Mouse (Mus musculus): Measurements from ENCODE around the gene Nudt4.

DNA sequence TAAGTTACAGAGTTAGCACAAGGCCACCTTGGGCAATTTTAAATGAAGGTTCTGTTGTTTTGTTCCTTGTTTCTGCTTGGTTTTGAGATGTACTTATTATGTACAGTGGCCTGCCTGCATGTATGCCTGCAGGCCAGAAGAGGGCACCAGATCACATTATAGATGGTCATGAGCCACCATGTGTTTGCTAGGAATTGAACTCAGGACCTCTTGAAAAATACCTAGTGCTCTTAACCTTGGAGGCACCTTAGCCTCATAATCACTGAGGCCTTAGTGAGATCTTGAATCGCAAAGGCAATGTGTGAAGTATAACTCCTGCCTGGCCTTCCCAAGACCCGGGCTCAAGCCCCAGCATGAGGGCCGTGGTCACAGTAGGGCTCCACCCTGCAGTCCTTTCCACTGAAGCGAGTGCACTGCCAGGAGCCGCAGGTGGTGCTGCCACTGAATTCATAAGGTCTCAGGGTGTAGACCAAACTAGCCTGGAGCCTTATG lies 6.6 kb downstream of the Nudt4 start:
- TF ChIP-seq CTCF (IDR thresholded peaks at IDR 0.05; ENCODE audit: low read depth) (peak; percentile 68), EP300 (IDR thresholded peaks at IDR 0.05; ENCODE audit: low read depth) (no peak)

Data from heart, postnatal 0 days (tissue).